Mouse (Mus musculus): ENCODE results near the gene Cep290. TPM values are rescaled to one million over a fixed set of nuclear protein-coding genes. Genes with fewer than 3 reads are reported as not detected.

The Cep290 gene
- total RNA-seq, 2 experiments from 2014 or later, result 3.2 to 4.1 TPM

DNA sequence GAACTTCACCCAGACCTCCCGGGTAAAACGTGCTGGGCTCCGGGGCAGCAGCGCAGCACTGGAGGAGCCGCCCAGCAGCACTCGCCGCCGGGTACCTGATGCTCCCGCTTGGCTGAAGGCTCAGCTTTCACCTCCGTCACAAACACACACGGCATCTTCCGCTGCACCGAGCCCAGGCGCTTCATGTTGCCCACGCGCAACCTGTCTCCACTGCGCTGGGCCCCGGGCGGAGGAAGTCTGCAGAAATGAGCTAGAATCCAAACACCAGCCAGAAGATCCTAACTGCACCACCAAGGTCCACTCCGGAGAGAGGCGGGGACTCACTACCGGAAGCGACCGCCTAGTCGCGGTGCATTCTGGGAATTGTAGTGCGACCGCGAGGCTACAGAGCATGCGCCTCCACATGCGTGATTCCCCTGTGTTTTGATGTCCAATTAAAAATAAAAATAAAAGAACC lies 101.6 kb downstream of the Cep290 start:
- DNase-seq (ENCODE audit: low spot score), result peak; percentile 91

DNA sequence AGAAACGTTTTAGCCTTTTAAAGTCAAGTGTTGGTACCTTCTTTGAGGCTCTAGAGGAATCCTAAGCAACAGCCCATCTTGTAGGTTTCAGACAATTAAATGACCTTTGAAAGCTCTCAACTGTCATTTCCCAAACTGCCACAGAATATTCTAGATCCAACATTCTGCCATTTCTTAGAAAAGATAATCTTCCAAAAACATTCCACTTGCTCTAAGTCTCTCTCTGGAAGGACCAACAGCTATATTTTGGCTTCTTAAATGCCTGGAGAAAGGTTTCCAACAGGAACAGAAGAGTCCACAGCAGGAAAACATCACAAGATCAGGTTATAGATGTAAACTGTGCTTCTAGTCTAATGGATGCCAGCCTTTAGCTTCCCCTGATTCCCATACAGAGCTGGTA lies 103.0 kb downstream of the Cep290 start, which contains the start of the genes 4930430F08Rik and 1700017N19Rik:
Gene 4930430F08Rik, minus strand, starts transcription at position 101 of the 400 bp plus-strand sequence.
Gene 1700017N19Rik, plus strand, starts transcription at position 162 of the 400 bp plus-strand sequence.
- no peak for DNase-seq (ENCODE audit: low spot score)

DNA sequence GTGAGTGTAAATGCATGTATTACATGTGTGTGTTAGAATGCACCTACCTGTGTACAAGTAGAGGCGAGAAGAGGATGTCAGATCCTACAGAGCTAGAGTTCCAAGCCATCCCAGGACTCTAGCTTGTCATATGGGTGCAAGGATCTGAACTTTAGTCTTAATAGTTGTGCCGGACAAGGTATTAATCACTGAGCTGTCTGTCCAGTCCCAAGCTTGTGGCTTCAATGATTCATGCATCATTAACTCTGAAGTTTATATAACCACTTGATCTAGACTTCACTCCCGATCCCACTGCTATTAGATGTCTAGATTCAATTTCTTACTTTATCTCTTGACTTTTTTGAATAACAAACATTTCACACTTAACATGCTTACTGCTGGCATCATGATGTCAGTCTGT lies 111.0 kb downstream of the Cep290 start:
- no peak for DNase-seq (ENCODE audit: low spot score)

DNA sequence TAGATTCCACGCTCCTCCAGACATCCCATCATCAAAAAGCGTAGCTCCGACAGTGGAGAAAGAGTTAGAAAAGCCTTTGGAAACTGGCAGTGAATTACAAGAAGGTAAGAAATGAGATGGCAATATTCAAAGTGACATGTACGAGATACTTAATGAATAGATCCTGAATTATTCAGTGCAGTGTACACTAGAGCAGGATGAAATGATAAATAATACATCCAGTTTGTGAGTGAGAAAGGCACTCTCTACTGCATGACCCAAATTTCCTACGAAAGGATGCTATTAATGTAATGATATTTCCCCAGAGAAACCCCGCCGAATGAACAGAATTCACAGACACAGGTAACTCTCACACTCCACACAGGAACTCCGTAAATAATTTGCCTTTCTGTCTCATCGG lies 116.2 kb downstream of the Cep290 start:
- DNase-seq (ENCODE audit: low spot score), result no peak

DNA sequence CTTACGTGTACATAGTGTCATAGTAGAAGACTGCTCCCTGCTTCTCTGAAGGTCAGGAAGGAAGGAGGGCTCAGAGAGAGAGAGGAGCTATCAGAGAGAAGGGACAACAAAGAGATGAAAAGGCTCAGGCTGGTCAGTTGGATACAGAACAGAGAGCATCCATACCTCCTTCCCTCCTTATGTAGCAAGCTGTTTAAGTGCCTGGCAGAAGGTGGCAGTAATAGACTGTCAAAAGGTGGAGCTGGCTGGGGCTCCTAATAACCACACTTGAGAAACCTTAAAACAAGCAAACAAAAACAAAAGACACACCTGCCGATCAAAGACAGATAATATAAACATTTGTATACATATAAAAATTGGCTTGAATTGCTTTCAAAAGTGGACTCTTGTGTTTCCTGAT lies 116.9 kb downstream of the Cep290 start:
- DNase-seq (ENCODE audit: low spot score), result no peak

DNA sequence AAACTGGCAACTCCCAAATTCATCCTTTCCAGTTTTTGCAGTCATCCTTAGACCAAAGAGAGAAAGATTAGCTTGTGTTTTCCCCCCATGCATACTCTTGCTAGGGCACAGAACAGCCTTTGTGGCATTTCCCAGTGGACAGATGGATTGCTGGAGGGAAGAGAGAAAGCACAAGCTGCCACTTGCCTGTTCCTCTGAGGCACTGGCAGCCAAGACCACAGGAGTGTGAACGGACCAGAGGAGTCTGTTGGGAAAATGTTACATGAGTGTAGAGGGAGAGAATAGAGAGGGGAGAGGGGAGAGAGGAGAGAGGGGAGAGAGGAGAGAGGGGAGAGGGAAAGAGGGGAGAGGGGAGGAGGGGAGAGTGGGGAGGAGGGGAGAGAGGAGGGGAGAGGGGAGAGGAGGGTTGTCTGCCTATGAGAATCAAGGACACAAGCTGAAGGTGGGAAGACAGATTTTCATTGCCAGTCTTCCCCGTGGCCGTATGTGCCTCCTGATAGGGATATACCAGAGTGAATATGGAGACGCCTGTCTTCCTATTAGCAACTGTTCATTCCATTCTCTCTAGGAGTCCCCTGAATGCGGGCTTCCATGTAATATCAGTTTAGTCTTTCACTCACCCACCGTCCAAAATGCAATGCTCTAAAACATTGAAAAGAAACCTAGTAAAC lies 130.0 kb downstream of the Cep290 start:
- no peak for DNase-seq (ENCODE audit: low spot score)

DNA sequence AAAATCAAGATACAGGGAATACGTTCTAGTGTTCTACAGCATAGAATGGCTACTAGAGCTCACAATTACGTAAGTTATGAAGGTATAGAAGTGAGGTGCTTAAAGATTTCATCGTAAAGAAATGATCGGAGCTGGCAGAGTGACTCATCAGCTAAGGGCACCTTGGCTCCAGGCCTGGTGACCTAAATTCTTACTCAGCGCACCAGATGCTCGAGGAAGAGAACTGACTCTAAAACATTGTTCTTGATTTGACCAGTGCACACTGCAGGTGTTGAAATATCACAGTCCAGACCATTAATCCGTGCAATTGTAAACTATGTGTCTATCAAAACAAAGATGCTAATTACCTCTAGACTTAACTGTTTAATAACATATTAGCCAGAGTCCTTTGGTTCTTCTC lies 132.1 kb downstream of the Cep290 start:
- DNase-seq (ENCODE audit: low spot score), result no peak

DNA sequence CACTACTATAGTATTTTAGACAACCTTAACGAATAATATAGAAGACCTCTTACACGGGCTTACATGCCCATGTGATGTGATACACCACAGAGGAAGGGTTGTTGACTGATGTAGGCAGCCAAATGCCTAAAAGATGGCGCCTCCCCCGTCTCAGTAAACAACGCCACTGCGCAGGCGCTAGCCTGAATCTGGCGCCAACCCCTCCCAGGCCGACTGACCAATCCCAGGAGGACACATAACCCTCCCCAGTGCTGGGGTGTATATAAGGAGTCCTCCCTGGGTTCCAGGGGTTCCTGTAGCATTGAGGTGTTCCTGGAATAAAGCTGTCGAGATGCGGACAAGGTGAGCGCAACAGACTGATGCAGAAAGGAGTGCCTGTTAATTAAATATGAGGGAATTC lies 132.7 kb downstream of the Cep290 start:
- no peak for DNase-seq (ENCODE audit: low spot score)

DNA sequence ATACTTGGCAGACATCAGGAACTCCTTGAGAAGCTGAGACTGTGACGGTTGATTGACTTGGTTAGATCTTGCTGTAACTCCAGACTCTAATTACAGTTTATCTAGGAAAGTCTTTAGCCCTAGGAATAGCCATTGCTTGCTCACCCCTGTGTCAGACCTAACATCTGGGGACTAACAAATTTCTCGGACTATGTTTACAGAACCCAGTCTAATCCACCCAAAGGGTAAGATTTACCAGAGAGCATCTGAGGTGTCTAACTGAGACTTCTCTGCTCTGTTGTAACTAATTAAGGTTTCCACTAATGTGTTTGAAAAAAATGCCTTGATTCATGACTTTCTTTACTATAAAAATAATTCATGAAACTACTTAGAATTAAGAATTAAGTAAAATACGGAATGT lies 135.1 kb downstream of the Cep290 start:
- DNase-seq (ENCODE audit: low spot score), result no peak

Other genes with a start within 250 kb of the Cep290 start
- not detected for gene Gm4301, start 151.9 kb upstream of the Cep290 start, total RNA-seq (2021)
- not detected for gene Gm4302, start 146.7 kb upstream of the Cep290 start, total RNA-seq (2021)
- gene Gm4303, start 141.6 kb upstream of the Cep290 start, total RNA-seq (2021), result not detected
- gene Gm4305, start 136.5 kb upstream of the Cep290 start, total RNA-seq (2021), result not detected
- not detected for gene Gm4307, start 126.2 kb upstream of the Cep290 start, total RNA-seq (2021)
- gene Gm4312, start 105.0 kb upstream of the Cep290 start, total RNA-seq (2021), result not detected
- gene Tmtc3, start 208 bp upstream of the Cep290 start, total RNA-seq (2021), result 10 to 100 TPM in 1 of 2 experiments, 1 to 10 TPM in 1; 9.0 to 11.3 TPM
- 10 to 100 TPM in 1 of 2 experiments, 1 to 10 TPM in 1; 9.9 to 10.6 TPM for gene 4930430F08Rik, start 102.9 kb downstream of the Cep290 start, total RNA-seq (2021)
- not detected for gene 1700017N19Rik, start 102.9 kb downstream of the Cep290 start, total RNA-seq (2021)

Data from gastrocnemius, adult 18-20 months (tissue).